Mouse (Mus musculus) adrenal gland, postnatal 36 days (tissue): ENCODE results near the gene Olfr44. TPM values are rescaled to one million over a fixed set of nuclear protein-coding genes. Genes with fewer than 3 reads are reported as not detected.

ENCODE experiments used
- DNase-seq, 2 experiments: peaks; one replicate each; pipeline ENCODE4 v3.0.0; 2021; ENCODE audit warnings: mixed read lengths in 1 of 2
- long read RNA-seq, 2 experiments: library from polyadenylated mRNA; stranded (forward); transcript quantifications; one replicate each; pipeline ENCODE4 v2.0.0; 2021; ENCODE audit warnings: borderline sequencing depth in 2 of 2
- total RNA-seq, 2 experiments: library from RNA; stranded (reverse); gene quantifications; 2 replicates each; pipeline ENCODE4 v1.2.3; 2021

Gene Olfr44
- not detected for total RNA-seq
- long read RNA-seq, experiment 1, result 0 reads
- long read RNA-seq, experiment 2, result 0 reads

DNA sequence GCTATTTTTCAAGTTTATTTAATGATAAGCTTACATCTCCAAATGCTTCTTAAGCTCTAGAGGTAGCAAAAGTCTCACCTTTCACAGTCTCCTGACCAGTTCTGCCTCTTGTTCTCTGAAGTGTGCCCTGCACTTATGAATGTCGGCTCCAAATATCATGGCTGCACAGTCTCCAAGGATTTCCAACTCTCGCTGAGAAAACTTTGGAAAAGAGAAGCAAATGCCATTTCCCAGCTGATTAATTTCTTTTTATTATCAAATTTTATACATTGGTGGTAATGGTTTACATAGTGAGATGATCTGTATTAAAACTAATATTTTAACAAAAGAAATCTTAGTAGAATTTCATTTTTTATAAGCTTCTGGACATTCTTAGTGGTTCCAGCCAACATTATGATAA lies at the start of gene Olfr44:
TSS of gene Olfr44 (minus strand) at position 101 of the 400 bp plus-strand sequence.
- DNase-seq, result no peak

DNA sequence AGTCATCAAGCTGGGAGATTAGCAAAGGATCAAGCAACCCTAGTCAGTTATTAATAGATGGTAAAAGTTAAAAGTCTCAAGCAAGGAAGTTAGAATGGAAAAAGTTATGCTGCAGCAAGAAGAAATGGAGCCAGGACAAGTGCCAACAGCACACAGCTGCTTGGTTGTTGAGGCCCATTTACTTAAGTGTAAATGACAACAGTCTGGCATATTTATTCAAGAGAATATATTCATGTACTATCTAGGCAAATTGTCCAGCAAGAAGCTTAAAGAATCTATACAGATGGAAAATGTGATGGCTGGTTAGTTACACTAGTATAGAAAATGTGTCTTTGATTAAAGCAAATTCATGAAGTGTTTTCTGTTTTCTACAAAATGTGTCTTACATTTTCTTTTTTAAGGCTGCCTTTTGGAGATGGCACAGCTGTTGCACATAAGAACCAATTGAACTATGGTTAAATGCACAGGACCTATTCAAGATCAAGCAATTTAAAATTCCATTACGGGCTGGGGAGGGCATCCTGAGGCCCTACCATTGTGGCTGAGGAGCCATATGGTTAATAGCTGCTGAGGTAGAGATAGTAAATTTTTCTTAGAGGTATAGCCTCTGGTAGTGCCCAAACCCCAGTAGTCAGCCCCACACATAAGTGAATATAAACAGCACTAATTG lies 30.0 kb upstream of the Olfr44 start:
- DNase-seq, result no peak

DNA sequence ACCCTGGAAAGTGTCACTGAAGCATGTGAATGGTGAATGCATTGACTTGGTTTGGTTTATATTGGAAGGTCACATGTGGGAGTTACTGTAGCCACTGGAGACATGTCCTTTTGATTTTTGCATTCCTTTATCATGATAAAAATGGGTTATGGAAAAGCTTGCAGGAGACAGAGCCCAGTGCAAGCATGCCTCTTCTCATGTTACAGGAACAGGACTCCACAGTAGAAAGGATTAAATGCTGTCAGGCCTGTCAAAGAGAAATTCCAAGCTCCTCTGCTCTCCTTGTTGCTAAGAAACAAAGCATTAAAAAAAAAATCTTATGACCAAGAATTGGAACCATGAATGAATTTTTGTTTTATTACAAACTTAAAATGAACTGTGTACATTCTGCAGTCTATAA lies 24.8 kb upstream of the Olfr44 start:
- no peak for DNase-seq

DNA sequence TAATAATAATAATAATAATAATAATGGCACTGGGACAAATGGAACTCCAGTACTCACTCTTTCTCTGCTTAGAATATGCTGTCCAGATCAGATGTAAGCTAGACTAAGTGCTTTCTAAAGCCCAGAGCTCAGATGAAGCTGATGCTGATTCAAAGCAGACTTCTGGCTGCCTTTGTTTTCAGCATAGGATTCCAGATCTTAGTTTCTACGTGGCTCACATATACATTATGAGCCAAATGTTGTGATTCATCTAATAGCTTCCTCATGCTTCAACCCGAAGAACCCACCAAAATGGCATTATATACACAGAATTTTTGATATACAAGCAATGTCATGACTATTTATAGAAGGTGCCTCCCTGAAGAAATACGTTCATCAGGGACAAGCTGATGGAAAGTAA lies 21.7 kb upstream of the Olfr44 start, which contains the start of gene Olfr957:
TSS of gene Olfr957 (minus strand) at position 279 of the 400 bp plus-strand sequence.
- DNase-seq, result no peak

DNA sequence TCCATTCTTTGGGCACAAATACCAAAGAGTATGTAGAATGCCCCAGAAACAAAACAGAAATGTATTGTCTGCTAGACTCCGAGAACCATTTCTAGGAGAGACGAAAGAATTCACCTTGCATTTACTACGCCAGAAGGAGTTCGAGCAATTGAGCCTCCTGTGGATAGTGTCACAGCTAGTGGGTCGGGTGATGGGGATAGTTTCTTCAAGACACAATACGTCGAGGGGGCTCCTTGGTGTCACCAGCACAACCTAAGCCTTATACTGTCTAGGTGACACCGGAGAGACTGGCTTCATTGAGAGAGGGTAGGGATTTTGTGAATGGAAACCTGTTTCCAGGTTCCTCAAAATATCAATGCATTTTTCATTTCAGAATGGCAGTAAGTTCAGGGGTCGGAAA lies 15.6 kb upstream of the Olfr44 start:
- DNase-seq, result no peak

DNA sequence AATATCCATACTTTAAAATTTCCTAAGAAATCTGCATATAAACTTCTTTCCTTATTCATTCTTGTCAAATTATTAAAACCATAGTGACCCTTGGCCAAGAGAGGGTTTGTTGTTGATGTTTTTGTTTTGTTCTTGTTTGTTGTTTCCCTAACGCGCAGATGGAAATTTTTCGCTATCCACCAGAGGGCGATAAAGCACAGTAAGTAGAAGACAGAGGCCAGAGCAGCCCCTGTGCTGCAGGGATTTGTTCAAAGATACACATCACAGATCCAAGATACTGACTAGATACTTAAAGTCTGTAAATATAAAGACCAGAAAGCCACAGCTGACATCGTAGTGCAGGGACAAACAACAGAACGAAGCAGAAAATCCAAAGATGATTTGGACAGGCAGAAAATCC lies 15.2 kb upstream of the Olfr44 start:
- peak; percentile 20 to 60 for DNase-seq

DNA sequence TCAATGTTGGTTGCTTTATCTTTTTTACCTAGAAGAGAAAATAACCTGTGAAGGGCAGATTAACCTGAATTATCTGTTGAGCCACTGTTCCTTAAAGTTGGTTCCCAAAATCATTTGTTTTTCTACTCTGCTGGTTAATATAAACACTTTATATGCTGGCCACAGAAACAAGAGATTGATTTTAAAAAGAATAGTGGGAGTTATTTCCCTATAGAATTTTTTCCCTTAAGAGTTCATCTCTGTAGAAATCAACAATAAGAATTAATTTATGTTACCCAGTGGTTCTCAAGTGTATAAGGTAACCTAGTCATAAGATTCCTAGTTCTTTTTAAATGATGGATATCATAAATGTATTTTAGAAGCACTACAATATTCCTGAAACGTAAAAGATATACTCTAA lies 22.0 kb downstream of the Olfr44 start, which contains the start of gene Olfr955:
TSS of gene Olfr955 (minus strand) at position 101 of the 400 bp plus-strand sequence.
- DNase-seq, result no peak

DNA sequence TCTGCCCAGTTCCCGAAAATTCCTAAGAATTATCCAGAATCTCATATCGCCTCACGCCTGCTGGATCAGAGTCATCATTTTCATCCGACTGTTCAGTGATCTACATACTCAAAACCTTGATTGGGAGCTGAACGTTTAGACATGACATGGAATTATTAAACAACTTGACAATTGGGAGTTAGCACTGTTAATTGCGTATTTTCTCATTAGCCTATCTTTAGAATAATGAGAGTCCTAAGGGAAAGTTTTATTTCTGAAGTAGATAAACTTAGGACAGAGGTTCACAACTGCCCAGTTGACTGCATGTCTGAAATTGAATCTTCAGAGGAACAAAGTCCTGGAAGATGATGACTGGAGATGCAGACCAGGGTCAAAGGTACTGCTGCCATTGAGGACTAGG lies 37.4 kb downstream of the Olfr44 start, which contains the start of gene Olfr954:
TSS of gene Olfr954 (plus strand) at position 301 of the 400 bp plus-strand sequence.
- no peak for DNase-seq

Other genes with a start within 250 kb of the Olfr44 start
- not detected for gene Olfr1537, start 244.0 kb downstream of the Olfr44 start, total RNA-seq
- not detected for gene Olfr945, start 217.2 kb downstream of the Olfr44 start, total RNA-seq
- not detected for gene Olfr948, start 167.9 kb downstream of the Olfr44 start, total RNA-seq
- gene Olfr951, start 106.6 kb downstream of the Olfr44 start, total RNA-seq, result not detected
- not detected for gene Olfr952, start 66.8 kb downstream of the Olfr44 start, total RNA-seq
- gene Olfr954, start 37.3 kb downstream of the Olfr44 start, total RNA-seq, result not detected
- gene Olfr955, start 22.1 kb downstream of the Olfr44 start, total RNA-seq, result not detected
- gene Olfr957, start 21.8 kb upstream of the Olfr44 start, total RNA-seq, result not detected
- gene Olfr958, start 60.1 kb upstream of the Olfr44 start, total RNA-seq, result not detected
- not detected for gene Olfr959, start 81.6 kb upstream of the Olfr44 start, total RNA-seq
- 1 to 10 TPM; 6.6 to 7.9 TPM for gene AW551984, start 110.4 kb upstream of the Olfr44 start, total RNA-seq
- not detected for gene Olfr148, start 116.7 kb upstream of the Olfr44 start, total RNA-seq
- not detected for gene Olfr960, start 127.4 kb upstream of the Olfr44 start, total RNA-seq
- not detected for gene Olfr961, start 151.1 kb upstream of the Olfr44 start, total RNA-seq
- not detected for gene Olfr963, start 173.2 kb upstream of the Olfr44 start, total RNA-seq
- not detected for gene Olfr149, start 213.1 kb upstream of the Olfr44 start, total RNA-seq
- gene Olfr965, start 217.4 kb upstream of the Olfr44 start, total RNA-seq, result not detected
- not detected for gene Olfr150, start 237.0 kb upstream of the Olfr44 start, total RNA-seq